Mouse (Mus musculus) megakaryocyte-erythroid progenitor cell, adult 5 weeks (primary cell): ENCODE results near the gene Fhl2. TPM values are rescaled to one million over a fixed set of nuclear protein-coding genes. Genes with fewer than 3 reads are reported as not detected.

Experiments used
- polyA plus RNA-seq: library from polyadenylated mRNA; stranded (reverse); fragments of >175 nt; gene quantifications from 2 replicates; pipeline ENCODE4 v1.2.3, GENCODE M21; 2012

Fhl2 gene
- 0.48 and 0.58 TPM in 2 replicates for polyA plus RNA-seq

GRCm38 (mm10) chr1:43196661-43197241, at the start of gene Fhl2:
TSS of gene Fhl2 (minus strand) at chr1:43196984.

GRCm38 (mm10) chr1:43098031-43098984, 98.5 kb downstream of the Fhl2 start, which contains the start of the genes Tgfbrap1 and AI597479:
TSS of gene Tgfbrap1 (minus strand) at chr1:43098637.
TSS of gene AI597479 (plus strand) at chr1:43098710.

Other genes starting within 250 kb of the Fhl2 start
- 0.73 and 1.4 TPM in 2 replicates for gene Gpr45, start 244.1 kb downstream of the Fhl2 start, polyA plus RNA-seq
- gene Tgfbrap1, start 98.3 kb downstream of the Fhl2 start, polyA plus RNA-seq: 8.6 and 9.3 TPM in 2 replicates
- gene AI597479, start 98.3 kb downstream of the Fhl2 start, polyA plus RNA-seq: 0.91 and 1.5 TPM in 2 replicates
- 13.9 and 17.1 TPM in 2 replicates for gene Nck2, start 247.6 kb upstream of the Fhl2 start, polyA plus RNA-seq